Mouse (Mus musculus) stomach, postnatal 0 days (tissue): Measurements from ENCODE around the gene Glrx5. TPM values are rescaled to one million over a fixed set of nuclear protein-coding genes. Genes with fewer than 3 reads are reported as not detected.

Source experiments
- ATAC-seq: fragments of 200-750 bp; cut with Nextera tagmentation; 2 replicates; pipeline ENCODE4 v1.8.0; 2017; ENCODE audit not compliant: low FRiP score, low TSS enrichment
- DNase-seq: peaks from one replicate; pipeline ENCODE4 v3.0.0-alpha.2; 2016; ENCODE audit warnings: low spot score
- H3K27ac ChIP-seq: fragments of 300-500 bp; sonication (generic); replicated peaks from 2 replicates; pipeline ENCODE4 v1.5.1; 2014; ENCODE audit warnings: mild to moderate bottlenecking, control low read depth
- H3K27me3 ChIP-seq: fragments of 300-500 bp; sonication (generic); 2 replicates; pipeline ENCODE4 v1.6.1; 2014; ENCODE audit warnings: low read length; ENCODE audit not compliant: control insufficient read depth, insufficient read depth
- H3K36me3 ChIP-seq: fragments of 300-500 bp; sonication (generic); 2 replicates; pipeline ENCODE4 v1.6.1; 2014; ENCODE audit warnings: low read length, mixed read lengths; ENCODE audit not compliant: control insufficient read depth, insufficient read depth
- H3K4me1 ChIP-seq: fragments of 300-500 bp; sonication (generic); replicated peaks from 2 replicates; pipeline ENCODE4 v1.6.1; 2014; ENCODE audit warnings: antibody characterized with exemption; ENCODE audit not compliant: control insufficient read depth, insufficient read depth
- H3K4me2 ChIP-seq: fragments of 300-500 bp; sonication (generic); replicated peaks from 2 replicates; pipeline ENCODE4 v1.6.1; 2014; ENCODE audit warnings: low read depth, mild to moderate bottlenecking, control low read depth, moderate library complexity
- H3K4me3 ChIP-seq: fragments of 300-500 bp; sonication (generic); 2 replicates; pipeline ENCODE4 v1.5.1; 2014; ENCODE audit warnings: low read depth, low read length, control low read depth
- H3K9ac ChIP-seq: fragments of 300-500 bp; sonication (generic); 2 replicates; pipeline ENCODE4 v1.6.1; 2014; ENCODE audit warnings: mild to moderate bottlenecking, low read length, control low read depth, mixed read lengths
- H3K9me3 ChIP-seq: fragments of 300-500 bp; sonication (generic); 2 replicates; pipeline ENCODE4 v1.6.1; 2016; ENCODE audit warnings: low read length; ENCODE audit not compliant: control insufficient read depth
- CTCF ChIP-seq: IDR thresholded peaks from 2 replicates; pipeline ENCODE4 v1.5.1; 2016; ENCODE audit warnings: antibody characterized with exemption, low read depth, mild to moderate bottlenecking, moderate library complexity
- EP300 ChIP-seq: optimal IDR thresholded peaks from 2 replicates; pipeline ENCODE3; 2016; ENCODE audit warnings: antibody characterized with exemption
- WGBS: fragments of 180-500 bp; shearing (Covaris S2); extraction: QIAGEN DNeasy Blood & Tissue Kit; methylation state at CpG from one replicate; pipeline ENCODE4 v1.1.7; 2014; 5-methylcytosine and 5-hydroxymethylcytosine counted together
- polyA plus RNA-seq: library from polyadenylated mRNA; unstranded; fragments of >200 nt; fragmentation: Nextera tagmentation; extraction: Ambion mirVana; gene quantifications from 2 replicates; pipeline ENCODE4 v1.2.1, GENCODE M21; 2015

Gene Glrx5
- polyA plus RNA-seq, 1 experiment from 2014 or later = 134 TPM

DNA sequence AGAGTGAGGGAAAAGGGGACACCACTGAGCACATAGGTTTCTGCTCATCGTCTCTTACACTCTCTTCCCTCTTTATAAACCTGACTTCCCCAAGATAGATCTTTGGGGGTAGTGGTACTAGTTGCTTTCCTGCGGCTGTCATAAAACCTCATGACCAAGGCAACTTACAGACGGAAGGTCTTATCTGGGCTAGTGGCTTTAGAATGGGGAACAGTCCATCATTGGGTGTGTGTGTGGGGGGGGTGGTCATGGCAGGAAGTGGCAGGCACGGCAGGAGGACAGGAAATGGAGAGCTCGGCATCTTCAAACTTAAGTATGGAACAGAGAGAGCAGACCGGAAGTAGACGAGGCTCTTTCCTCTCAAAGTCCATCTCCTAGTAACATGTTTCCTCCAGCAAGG is 32.6 kb downstream of the Glrx5 start:
- Histone ChIP-seq H3K36me3 (no peaks in the 10 kb centered on the region), H3K9me3 (no peaks in the 10 kb centered on the region), H3K4me1 (no peaks in the 10 kb centered on the region), H3K27ac (no peak overlapping the region), H3K4me2 (no peak overlapping the region), H3K27me3 (no peaks in the 10 kb centered on the region), H3K9ac (no peak overlapping the region), H3K4me3 (no peak overlapping the region)
- 89% methylated on average over 7 of the region's 7 CpGs for WGBS
- TF ChIP-seq EP300 = no peak
- TF ChIP-seq CTCF = no peak
- ATAC-seq (no peak), DNase-seq (no peak)

- Histone ChIP-seq H3K27ac (no peak overlapping the region), H3K36me3 (no peaks in the 10 kb centered on the region), H3K4me1 (no peaks in the 10 kb centered on the region), H3K9ac (no peak overlapping the region), H3K4me2 (no peak overlapping the region), H3K9me3 (no peaks in the 10 kb centered on the region), H3K27me3 (no peaks in the 10 kb centered on the region), H3K4me3 (no peak overlapping the region)
- TF ChIP-seq CTCF (no peak), EP300 (no peak)
- WGBS = 47% methylated on average over 10 of the region's 10 CpGs
- ATAC-seq = no peak
- DNase-seq = no peak
These were observed 34.0 kb downstream of the Glrx5 start for GRCm38 (mm10) chr12:105066523-105066922.

DNA sequence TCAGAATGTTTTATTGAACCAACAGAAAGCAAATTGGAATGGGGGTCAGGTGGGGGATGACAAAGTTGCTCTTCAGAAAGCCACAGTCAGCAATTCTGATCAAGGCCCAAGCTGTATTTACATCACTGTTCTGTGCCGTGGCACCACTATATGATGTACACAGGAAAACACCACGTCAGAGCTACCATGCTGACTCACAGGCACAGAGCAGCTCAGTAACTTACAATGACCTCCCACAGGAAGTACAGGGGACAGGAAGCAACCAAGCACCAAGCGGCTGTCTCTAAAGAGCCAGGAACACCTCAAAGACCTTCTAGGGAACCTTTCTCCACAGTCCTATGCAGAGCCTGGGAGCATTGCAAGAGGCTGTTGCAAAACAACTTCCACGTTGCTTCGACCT is 36.4 kb downstream of the Glrx5 start:
- no peak for DNase-seq
- no peak overlapping the region for H3K27ac ChIP-seq
- TF ChIP-seq EP300 (no peak), CTCF (no peak)
- no peak overlapping the region for H3K4me3 ChIP-seq
- H3K4me1 ChIP-seq = no peaks in the 10 kb centered on the region
- H3K9ac ChIP-seq = no peak overlapping the region
- 74% methylated on average over 5 of the region's 5 CpGs for WGBS
- no peaks in the 10 kb centered on the region for H3K9me3 ChIP-seq
- no peaks in the 10 kb centered on the region for H3K27me3 ChIP-seq
- H3K4me2 ChIP-seq = no peak overlapping the region
- ATAC-seq = no peak
- H3K36me3 ChIP-seq = no peaks in the 10 kb centered on the region

- WGBS = 25% methylated on average over 9 of the region's 9 CpGs
- TF ChIP-seq EP300 (no peak), CTCF (peak; percentile 89)
- Histone ChIP-seq H3K4me3 (no peak overlapping the region), H3K9ac (no peak overlapping the region), H3K27ac (no peak overlapping the region), H3K36me3 (no peaks in the 10 kb centered on the region), H3K27me3 (no peaks in the 10 kb centered on the region), H3K4me1 (no peaks in the 10 kb centered on the region), H3K9me3 (no peaks in the 10 kb centered on the region), H3K4me2 (no peak overlapping the region)
- DNase-seq = no peak
- ATAC-seq = no peak
These were observed 41.2 kb downstream of the Glrx5 start for GRCm38 (mm10) chr12:105073708-105074107.

GRCm38 (mm10) chr12:105075496-105075895 is 43.0 kb downstream of the Glrx5 start:
- Histone ChIP-seq H3K4me3 (no peak overlapping the region), H3K4me1 (no peaks in the 10 kb centered on the region), H3K9ac (no peak overlapping the region), H3K27me3 (no peaks in the 10 kb centered on the region), H3K36me3 (no peaks in the 10 kb centered on the region), H3K4me2 (no peak overlapping the region), H3K27ac (no peak overlapping the region), H3K9me3 (no peaks in the 10 kb centered on the region)
- no peak for ATAC-seq
- WGBS = 45% methylated on average over 7 of the region's 7 CpGs
- no peak for DNase-seq
- no peak for TF ChIP-seq EP300
- no peak for TF ChIP-seq CTCF

DNA sequence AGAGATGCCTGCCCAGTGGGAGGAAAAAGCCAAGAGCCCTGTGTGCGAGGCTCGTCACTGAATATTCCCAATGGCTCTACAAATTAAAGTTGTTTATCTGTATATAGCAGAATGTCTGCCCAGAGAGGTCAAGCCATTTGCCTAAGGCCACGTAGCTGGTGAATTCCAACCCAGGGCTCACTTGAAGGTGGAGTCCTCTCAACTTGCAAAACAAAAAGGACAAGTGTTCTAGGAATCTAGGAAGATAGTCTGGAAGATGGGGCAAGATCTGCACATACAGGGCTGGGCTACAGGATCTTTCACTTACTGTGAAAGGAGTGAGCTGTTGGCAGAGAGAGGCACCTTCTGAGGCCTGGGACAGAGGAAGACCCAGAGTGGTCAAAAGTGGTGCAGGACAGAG is 44.0 kb downstream of the Glrx5 start:
- 71% methylated on average over 3 of the region's 3 CpGs for WGBS
- Histone ChIP-seq H3K9me3 (no peaks in the 10 kb centered on the region), H3K4me2 (no peak overlapping the region), H3K27me3 (no peaks in the 10 kb centered on the region), H3K27ac (no peak overlapping the region), H3K9ac (no peak overlapping the region), H3K4me1 (no peaks in the 10 kb centered on the region), H3K4me3 (no peak overlapping the region), H3K36me3 (no peaks in the 10 kb centered on the region)
- TF ChIP-seq CTCF (no peak), EP300 (no peak)
- ATAC-seq (no peak), DNase-seq (no peak)
